Mouse (Mus musculus): ENCODE measurements around the gene Ppp1r17. TPM values are rescaled to one million over a fixed set of nuclear protein-coding genes. Genes with fewer than 3 reads are reported as not detected.

The Ppp1r17 gene
- total RNA-seq (2017), result not detected in 3 replicates

DNA sequence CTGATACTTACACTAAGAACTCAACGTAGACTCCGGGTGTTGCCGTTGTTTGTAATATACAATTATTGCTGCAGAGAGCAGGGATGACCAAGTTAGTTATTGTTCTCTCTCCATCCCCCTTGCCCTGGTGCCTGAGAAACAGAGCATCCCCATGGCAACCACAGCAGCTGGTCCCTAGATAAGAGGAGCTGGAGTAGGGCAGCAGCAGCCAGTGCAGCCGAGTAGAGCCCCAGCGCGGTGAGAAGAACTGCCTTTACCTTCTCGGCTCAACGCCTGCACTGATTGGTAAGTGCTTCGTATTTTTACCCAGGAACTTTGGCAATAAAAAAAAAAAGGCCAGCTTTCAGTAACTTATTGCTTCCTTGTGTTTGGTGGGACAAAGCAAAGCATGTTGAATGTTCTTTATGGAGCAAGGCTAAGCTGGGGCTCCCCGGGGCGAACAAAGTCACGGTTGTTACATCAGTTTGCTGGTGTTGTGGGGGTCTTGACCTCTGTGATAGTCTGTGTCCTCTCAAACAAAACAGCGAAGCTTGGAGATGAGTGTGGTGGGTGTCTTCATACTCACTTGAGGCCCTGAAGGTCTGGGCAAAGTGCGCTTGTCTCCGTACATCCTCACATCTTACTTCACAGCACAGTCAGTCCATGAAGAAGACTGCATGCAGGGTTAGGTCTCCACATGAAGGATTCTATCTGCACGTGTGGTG lies at the start of gene Ppp1r17:
Gene Ppp1r17, plus strand, starts transcription at position 207 of the 704 bp plus-strand sequence.
- ATAC-seq (replicated peaks; ENCODE audit: insufficient number of reproducible peaks, low FRiP score, low TSS enrichment, poor library complexity, severe bottlenecking), result no peak

- no peak for ATAC-seq (replicated peaks; ENCODE audit: insufficient number of reproducible peaks, low FRiP score, low TSS enrichment, poor library complexity, severe bottlenecking)
These were observed 44.3 kb upstream of the Ppp1r17 start for GRCm38 (mm10) chr6:55972998-55973397.

DNA sequence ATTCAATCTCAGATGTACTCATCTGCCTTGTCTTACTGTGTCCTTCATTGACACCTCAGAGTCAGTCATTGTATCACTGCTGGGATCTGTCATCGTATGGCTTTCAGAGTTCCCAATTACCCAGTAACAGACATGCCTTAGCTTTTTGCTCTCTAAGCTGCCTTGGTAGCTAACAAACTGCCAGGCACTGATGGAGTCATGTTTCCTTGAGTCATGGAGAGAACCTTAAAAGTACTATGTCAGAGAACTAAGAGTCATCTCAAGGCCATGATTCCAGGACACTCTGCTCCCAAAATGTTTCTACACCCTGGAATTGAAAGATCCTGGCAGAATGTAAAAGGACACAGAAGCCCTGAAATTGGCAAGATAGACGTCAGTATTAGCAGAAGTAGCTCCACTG lies 37.5 kb upstream of the Ppp1r17 start:
- no peak for ATAC-seq (replicated peaks; ENCODE audit: insufficient number of reproducible peaks, low FRiP score, low TSS enrichment, poor library complexity, severe bottlenecking)

DNA sequence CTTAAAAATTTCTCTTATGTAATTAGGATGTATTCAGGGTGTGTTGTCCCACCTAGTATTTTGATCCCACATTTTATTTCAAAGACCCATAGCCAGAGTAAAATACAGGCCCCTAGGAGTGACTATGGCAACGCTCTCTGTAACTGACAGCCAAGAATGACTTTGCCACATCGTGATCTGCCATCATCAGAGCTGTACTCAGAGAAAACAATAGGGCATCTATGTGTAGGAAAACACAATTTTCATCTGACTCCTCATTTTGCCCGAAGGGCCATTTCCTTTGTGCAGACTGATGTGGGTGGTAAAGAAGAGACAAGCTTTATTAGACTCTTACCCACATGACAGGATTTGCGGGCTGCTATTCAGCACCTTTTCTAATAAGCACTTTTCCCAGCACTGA lies 8.6 kb upstream of the Ppp1r17 start:
- no peak for ATAC-seq (replicated peaks; ENCODE audit: insufficient number of reproducible peaks, low FRiP score, low TSS enrichment, poor library complexity, severe bottlenecking)

DNA sequence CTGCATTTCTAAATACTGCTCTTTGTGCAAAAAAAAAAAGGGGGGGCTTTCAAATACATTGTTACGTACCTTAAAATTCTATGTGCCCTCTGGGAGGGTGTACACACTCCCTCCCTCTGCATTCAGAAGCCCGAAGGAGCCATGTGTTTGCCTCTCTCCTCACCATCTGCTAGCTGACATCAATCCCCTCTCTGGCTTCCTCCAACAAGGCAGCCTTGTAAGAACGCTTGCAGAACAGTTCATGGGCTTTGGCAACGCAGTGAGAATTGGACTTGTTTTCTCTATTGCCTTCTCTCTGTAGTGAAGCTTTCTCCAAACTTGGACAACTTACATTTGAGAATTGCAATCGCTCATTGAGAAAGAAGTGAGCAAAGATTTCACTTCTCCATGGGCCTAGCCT lies 4.9 kb upstream of the Ppp1r17 start:
- no peak for ATAC-seq (replicated peaks; ENCODE audit: insufficient number of reproducible peaks, low FRiP score, low TSS enrichment, poor library complexity, severe bottlenecking)

- no peak for ATAC-seq (replicated peaks; ENCODE audit: insufficient number of reproducible peaks, low FRiP score, low TSS enrichment, poor library complexity, severe bottlenecking)
These were observed 2.3 kb downstream of the Ppp1r17 start for GRCm38 (mm10) chr6:56019632-56020031.

DNA sequence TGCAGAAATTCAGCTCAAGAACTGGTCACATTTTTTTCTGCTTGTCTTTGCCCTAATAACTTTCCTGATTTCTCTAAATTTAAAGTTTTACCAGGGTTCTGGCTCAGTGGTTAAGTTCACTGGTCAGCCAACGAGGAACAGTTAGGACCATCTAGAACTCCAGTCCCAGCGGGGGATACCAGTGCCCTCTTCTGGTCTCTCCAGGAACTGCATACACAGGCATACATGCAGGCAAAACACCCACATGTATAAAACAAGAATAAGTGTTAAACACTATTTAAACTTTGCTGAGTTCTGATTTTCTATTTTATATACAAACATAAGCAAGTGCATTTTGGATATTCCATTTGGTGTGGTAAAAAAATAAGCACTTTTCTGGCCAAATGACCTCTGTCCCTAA lies 8.2 kb downstream of the Ppp1r17 start:
- ATAC-seq (replicated peaks; ENCODE audit: insufficient number of reproducible peaks, low FRiP score, low TSS enrichment, poor library complexity, severe bottlenecking), result no peak

DNA sequence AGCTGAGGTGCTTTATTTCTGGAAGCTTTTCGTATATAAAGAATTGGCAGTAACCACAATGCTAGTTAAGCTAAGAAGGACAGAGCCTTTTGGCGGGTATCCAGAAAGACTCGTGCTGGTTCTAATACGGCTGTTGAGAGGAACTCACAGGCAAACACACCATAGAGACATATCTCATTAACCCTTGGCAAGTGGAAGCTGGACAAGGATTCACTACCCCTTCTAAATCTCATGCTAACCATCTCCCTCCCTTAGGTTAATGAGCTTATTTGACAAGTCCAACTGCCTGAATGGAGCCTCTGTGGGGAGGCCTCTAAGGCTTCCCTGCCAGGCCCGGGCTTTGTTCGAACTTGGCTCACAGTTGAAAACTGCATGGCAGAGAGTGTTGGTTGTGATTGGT lies 10.0 kb downstream of the Ppp1r17 start:
- no peak for ATAC-seq (replicated peaks; ENCODE audit: insufficient number of reproducible peaks, low FRiP score, low TSS enrichment, poor library complexity, severe bottlenecking)

GRCm38 (mm10) chr6:56027966-56028365 lies 10.7 kb downstream of the Ppp1r17 start:
- ATAC-seq (replicated peaks; ENCODE audit: insufficient number of reproducible peaks, low FRiP score, low TSS enrichment, poor library complexity, severe bottlenecking), result no peak

GRCm38 (mm10) chr6:56029986-56030385 lies 12.7 kb downstream of the Ppp1r17 start:
- no peak for ATAC-seq (replicated peaks; ENCODE audit: insufficient number of reproducible peaks, low FRiP score, low TSS enrichment, poor library complexity, severe bottlenecking)

DNA sequence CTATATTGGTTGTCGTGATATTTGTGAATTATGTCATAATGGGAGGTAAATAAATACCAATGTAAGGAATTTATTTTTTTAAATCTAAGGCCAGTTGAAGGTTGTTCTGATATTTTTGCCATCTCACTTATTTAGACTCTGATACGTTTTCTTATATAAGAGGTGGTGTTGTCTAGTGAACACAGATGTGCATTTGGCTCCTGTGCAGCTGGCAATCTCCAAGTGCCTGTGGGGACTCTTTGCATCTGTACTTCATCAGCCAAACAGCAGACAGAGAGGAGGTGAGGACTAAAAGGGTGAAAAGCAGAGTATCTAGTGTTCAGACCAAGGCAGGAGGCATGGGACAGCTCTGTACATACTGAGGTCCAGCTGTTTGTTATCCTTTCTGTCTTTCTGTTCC lies 14.9 kb downstream of the Ppp1r17 start:
- ATAC-seq (replicated peaks; ENCODE audit: insufficient number of reproducible peaks, low FRiP score, low TSS enrichment, poor library complexity, severe bottlenecking), result no peak

DNA sequence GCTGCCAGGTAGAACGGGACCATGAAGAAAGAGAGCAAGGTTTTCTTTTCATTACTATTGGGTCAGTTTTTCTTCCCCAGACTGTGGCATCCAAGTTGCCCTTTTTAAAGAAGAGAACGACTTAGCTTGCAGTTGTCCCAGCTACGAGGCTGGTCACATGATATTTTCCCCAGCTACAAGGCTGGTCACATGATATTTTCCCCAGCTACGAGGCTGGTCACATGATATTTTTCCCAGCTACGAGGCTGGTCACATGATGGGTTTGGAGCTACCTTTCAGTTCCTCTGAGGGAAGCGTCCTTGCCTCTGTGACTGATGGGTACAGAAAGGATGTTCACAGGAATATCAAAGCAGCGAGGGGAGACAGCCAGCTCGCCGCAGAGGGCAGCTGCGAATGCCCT lies 17.8 kb downstream of the Ppp1r17 start:
- ATAC-seq (replicated peaks; ENCODE audit: insufficient number of reproducible peaks, low FRiP score, low TSS enrichment, poor library complexity, severe bottlenecking), result no peak

- ATAC-seq (replicated peaks; ENCODE audit: insufficient number of reproducible peaks, low FRiP score, low TSS enrichment, poor library complexity, severe bottlenecking), result no peak
These were observed 22.3 kb downstream of the Ppp1r17 start for GRCm38 (mm10) chr6:56039476-56040055.

DNA sequence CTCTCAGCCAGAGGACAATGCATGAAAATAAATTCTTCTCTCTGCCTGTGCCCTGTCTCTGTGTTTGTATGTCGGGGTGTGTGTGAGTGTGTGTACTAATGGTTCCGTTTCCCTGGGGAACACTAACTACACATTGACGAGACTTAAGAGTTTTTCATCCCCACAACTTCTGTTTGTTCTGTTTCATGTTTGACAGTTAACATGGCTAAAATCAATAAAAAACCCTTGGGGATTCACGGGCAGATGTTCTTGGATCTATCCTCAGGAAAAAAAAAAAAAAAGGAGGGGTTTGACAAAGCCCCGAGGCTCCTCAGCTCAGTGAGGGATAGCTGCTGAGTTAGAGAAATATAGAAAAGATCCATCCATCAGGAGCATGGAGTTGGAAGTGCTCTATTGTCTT lies 27.0 kb downstream of the Ppp1r17 start:
- ATAC-seq (replicated peaks; ENCODE audit: insufficient number of reproducible peaks, low FRiP score, low TSS enrichment, poor library complexity, severe bottlenecking), result no peak

DNA sequence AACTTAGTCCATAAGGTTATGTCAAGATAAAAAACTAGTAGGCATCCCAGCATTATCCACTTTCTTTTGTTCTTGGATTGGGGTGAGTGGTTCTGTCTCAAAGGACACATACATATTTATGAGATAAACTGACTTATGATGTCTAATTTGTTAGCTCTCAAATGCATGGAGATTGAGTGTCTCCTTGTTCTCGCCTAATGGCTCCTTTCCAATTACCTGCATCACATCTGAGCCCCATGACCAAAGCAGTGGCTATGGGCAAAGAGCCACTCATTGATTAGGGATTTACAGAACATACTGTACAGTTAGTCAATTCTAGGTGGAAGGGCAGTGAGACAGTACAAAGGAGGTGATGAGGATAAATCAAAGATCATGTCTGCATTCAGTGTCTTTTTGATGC lies 27.4 kb downstream of the Ppp1r17 start:
- ATAC-seq (replicated peaks; ENCODE audit: insufficient number of reproducible peaks, low FRiP score, low TSS enrichment, poor library complexity, severe bottlenecking), result no peak

DNA sequence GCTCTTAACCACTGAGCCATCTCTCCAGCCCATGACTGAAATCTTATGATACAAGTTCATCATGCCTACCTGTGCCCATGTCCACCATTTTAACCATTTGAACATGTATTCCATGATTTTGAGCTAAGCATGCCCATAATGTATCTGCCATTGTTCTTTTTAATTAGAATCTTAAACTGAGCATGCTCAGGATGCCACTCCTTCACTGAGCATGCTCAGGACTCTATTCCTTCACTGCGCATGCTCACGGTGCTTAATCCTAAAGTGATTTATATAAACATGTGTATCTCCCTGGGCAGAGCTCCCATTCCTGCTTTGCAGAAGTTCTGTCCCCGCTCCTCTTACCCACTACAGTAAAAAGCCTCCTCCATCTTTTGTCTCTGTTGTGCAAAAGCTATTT lies 31.3 kb downstream of the Ppp1r17 start:
- ATAC-seq (replicated peaks; ENCODE audit: insufficient number of reproducible peaks, low FRiP score, low TSS enrichment, poor library complexity, severe bottlenecking), result no peak

- ATAC-seq (replicated peaks; ENCODE audit: insufficient number of reproducible peaks, low FRiP score, low TSS enrichment, poor library complexity, severe bottlenecking), result no peak
These were observed 31.8 kb downstream of the Ppp1r17 start for GRCm38 (mm10) chr6:56049104-56049503.

DNA sequence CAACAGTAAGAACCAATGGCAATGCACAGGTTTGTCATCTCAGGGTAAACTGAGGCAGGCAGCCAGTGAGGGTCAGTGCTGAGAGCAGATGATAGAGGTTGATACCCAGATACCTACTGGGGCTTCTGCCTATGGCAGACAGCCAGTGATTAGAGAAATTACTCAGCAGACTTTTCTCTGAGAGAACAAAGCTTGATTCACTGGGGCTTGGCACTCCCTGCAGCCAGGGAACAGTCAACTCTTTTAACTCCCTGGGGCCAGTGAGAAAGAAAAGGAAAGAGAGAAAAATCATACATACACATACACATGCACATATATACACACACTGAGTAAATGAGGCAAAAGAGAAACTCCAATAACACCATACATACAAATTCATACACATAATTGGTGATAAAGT lies 46.4 kb downstream of the Ppp1r17 start:
- no peak for ATAC-seq (replicated peaks; ENCODE audit: insufficient number of reproducible peaks, low FRiP score, low TSS enrichment, poor library complexity, severe bottlenecking)

GRCm38 (mm10) chr6:56066632-56067282 lies 49.5 kb downstream of the Ppp1r17 start:
- no peak for ATAC-seq (replicated peaks; ENCODE audit: insufficient number of reproducible peaks, low FRiP score, low TSS enrichment, poor library complexity, severe bottlenecking)

GRCm38 (mm10) chr6:56068516-56068915 lies 51.2 kb downstream of the Ppp1r17 start:
- ATAC-seq (replicated peaks; ENCODE audit: insufficient number of reproducible peaks, low FRiP score, low TSS enrichment, poor library complexity, severe bottlenecking), result no peak

Measured in monocyte, adult 5-6 weeks (primary cell).